Mouse (Mus musculus) embryo, embryonic 11 days (tissue): ENCODE results near the gene Hsd11b2.

ENCODE experiments used
- DNase-seq: peaks from one replicate; pipeline ENCODE4 v3.0.0-alpha.2; 2015

Hsd11b2 gene

GRCm38 (mm10) chr8:105565952-105566702 is 47.6 kb downstream of the Hsd11b2 start, which contains the start of gene Atp6v0d1:
TSS of gene Atp6v0d1 (minus strand) at chr8:105566047.
- DNase-seq: peak; percentile 100

GRCm38 (mm10) chr8:105566703-105567595 is 48.4 kb downstream of the Hsd11b2 start:
- DNase-seq: peak; percentile 43

GRCm38 (mm10) chr8:105571810-105572209 is 53.3 kb downstream of the Hsd11b2 start:
- DNase-seq: no peak

GRCm38 (mm10) chr8:105573427-105573826 is 54.9 kb downstream of the Hsd11b2 start:
- no peak for DNase-seq
